Mouse (Mus musculus) erythroblast, embryonic 14.5 days (primary cell): ENCODE measurements around the gene Thnsl2. TPM values are rescaled to one million over a fixed set of nuclear protein-coding genes. Genes with fewer than 3 reads are reported as not detected.

Source experiments
- H3K27me3 ChIP-seq: 2 replicates; pipeline ENCODE4 v1.6.1; 2012; ENCODE audit warnings: inconsistent platforms; ENCODE audit not compliant: control insufficient read depth
- H3K36me3 ChIP-seq: 2 replicates; pipeline ENCODE4 v1.6.1; 2012; ENCODE audit warnings: mild to moderate bottlenecking, inconsistent platforms; ENCODE audit not compliant: control insufficient read depth
- H3K4me1 ChIP-seq: 2 replicates; pipeline ENCODE4 v1.6.1; 2012; ENCODE audit warnings: inconsistent platforms; ENCODE audit not compliant: control insufficient read depth
- H3K4me3 ChIP-seq: replicated peaks from 2 replicates; pipeline ENCODE3; 2012; ENCODE audit warnings: moderate library complexity, mild to moderate bottlenecking, inconsistent platforms
- H3K9me3 ChIP-seq: 2 replicates; pipeline ENCODE4 v1.6.1; 2012; ENCODE audit warnings: low read length, inconsistent platforms, mixed read lengths; ENCODE audit not compliant: control insufficient read depth
- GATA1 ChIP-seq: IDR thresholded peaks from 2 replicates; pipeline ENCODE4 v1.6.1; 2012; ENCODE audit warnings: low read length, inconsistent platforms, mixed read lengths
- TAL1 ChIP-seq: IDR thresholded peaks from 3 replicates; pipeline ENCODE4 v1.6.1; 2012; ENCODE audit warnings: low read length, inconsistent platforms, mixed read lengths
- polyA plus RNA-seq: library from polyadenylated mRNA; stranded (reverse); fragments of >175 nt; gene quantifications from 2 replicates; pipeline ENCODE4 v1.2.3, GENCODE M21; 2012

The Thnsl2 gene
- polyA plus RNA-seq, 1 experiment = not detected

DNA sequence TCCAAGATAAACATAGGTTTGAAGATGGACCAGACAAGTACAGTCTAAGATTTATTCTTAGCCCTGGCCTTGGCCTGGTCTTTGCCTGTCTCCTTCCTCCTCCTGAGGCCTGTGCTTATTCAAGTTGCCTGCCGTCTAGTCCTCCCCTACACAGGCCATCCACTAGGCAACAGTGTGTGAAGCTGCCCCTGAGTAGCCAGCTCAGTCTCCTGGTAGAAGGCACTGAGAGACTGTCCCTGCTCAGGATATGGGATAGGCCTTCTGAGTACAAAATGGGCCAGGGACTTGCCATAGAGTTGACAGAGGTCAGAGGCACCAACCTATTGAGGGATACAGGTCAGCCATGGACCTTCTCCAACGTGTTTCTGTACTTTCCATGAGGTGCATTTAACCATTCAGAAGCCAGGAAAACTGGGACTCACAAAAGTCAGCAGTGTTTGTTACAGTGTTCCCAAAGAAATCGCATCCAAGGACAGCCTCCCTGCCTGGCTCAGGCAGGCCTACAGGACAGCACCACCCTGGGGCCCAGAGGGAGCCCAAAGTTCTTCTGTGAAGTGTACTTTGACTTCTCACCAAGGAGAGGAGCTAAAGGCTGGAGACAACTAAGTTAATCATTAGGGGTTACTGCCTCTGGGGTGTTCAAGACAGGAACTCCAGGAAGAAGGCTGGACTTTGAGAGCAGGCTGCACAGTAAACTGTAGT is 1.2 kb upstream of the Thnsl2 start:
- H3K36me3 ChIP-seq = no peaks in the 10 kb centered on the region
- peaks cover under 1% of the 10 kb centered on the region; the same call in 1 of the 2 replicates for H3K9me3 ChIP-seq
- peaks cover 12% of the 10 kb centered on the region for H3K27me3 ChIP-seq
- no peak overlapping the region for H3K4me3 ChIP-seq
- H3K4me1 ChIP-seq = peaks cover 11% of the 10 kb centered on the region
- TF ChIP-seq TAL1 (no peak), GATA1 (no peak)

DNA sequence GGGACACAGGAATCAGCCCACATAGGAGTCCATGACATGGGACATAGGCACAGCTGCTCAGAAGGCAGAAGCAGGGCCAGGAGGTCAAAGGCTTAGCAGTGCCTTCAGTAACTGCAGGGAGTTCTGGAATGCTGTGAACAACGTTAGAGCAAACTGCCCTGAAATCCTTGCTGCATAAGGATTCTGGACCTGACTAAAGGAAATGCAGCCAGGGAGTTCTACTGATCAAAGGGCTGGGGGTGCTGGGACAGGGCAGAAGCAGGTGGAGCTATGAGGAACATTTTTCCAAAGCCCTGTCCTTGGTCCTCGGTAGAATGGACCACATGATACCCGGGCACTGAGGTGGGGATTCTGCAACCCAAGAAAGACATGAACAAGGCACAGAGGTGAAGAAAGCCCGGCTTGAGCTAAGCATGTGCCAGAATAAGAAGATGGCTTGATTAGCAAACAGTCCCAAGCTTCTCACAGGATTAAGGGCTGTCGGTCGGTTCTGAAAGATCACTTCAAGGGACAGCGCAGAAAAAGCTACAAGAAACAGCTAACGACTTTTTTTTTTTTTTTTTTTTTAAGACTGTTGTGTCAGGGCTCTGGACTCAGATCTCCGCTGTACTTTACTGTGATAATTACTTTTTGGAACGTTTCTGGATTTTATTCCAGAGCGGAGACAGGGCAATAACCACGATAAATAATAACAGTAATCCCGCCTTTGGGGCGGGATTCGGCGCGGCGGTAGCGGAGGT is 915 bp downstream of the Thnsl2 start:
- Histone ChIP-seq H3K4me1 (peaks cover 11% of the 10 kb centered on the region), H3K4me3 (peak overlapping the region; percentile 55), H3K9me3 (peaks cover 4% of the 10 kb centered on the region; the same call in 1 of the 2 replicates)

DNA sequence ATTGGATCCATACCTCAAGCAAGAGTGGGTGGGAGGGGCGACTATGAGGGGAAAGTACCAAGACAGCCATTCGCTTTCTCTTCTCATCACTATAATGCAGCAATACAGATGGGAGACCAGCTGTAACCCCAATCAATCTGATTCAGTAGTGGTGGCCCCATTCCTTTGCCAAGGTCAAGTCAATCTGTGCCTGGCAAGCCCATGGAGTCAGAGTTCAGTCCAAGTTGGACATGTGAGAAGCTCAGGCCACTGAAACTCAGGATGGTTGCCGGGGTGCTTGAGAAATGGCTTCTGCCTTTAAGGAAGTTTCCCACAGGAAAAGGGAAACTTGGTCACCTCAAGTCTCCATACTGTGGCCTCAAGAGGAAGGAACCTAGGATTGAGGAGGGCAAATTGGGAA is 9.2 kb downstream of the Thnsl2 start:
- Histone ChIP-seq H3K4me1 (no peaks in the 10 kb centered on the region), H3K4me3 (no peak overlapping the region), H3K36me3 (no peaks in the 10 kb centered on the region; the same call in 1 of the 2 replicates), H3K27me3 (no peaks in the 10 kb centered on the region), H3K9me3 (no peaks in the 10 kb centered on the region)
- TF ChIP-seq TAL1 (no peak), GATA1 (no peak)

More for the DNA sequence above, 915 bp downstream of the Thnsl2 start:
- H3K27me3 ChIP-seq = peaks cover 12% of the 10 kb centered on the region
- H3K36me3 ChIP-seq = no peaks in the 10 kb centered on the region
- TF ChIP-seq GATA1 = no peak
- no peak for TF ChIP-seq TAL1

DNA sequence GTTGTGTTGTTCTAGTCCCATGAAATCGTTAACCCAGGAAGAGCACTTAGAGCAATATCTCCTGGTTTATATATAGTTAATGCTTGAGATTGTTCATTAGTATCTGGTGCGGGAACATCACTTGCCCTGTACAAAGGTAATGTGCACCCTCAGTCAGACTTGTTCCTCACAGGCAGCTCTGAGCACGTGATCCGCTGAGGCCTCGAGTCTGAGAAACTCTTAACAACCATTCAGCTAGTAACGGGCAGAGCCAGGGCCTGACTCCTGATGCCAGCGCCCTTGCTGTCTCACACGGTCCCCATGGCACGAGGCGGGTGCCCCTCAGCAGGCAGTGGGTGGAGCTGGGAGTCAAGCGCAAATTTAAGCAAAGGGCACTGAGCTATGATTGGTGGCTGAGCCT is 10.7 kb downstream of the Thnsl2 start:
- Histone ChIP-seq H3K4me3 (no peak overlapping the region), H3K27me3 (no peaks in the 10 kb centered on the region), H3K4me1 (no peaks in the 10 kb centered on the region), H3K9me3 (no peaks in the 10 kb centered on the region), H3K36me3 (no peaks in the 10 kb centered on the region; the same call in 1 of the 2 replicates)
- TF ChIP-seq GATA1 = no peak
- TF ChIP-seq TAL1 = no peak

DNA sequence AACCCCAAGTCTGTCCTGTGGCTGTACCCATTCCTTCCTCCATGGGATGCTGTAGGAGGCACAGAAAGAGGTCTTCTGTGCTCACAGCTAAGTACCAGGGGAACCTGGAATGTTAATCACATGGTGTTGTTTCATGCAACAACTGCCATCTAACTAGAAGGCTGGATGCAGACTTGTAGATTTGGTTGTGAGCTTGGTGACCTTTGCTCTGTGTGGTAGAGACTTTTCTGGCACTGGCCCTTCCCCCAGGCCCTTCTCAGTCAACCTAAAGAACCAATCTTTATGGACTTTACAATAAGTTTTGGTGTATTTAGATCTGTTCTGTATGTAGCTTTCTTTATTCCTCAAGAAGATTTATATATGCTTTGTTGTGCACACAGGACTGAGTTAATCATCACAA is 13.2 kb downstream of the Thnsl2 start:
- H3K27me3 ChIP-seq = no peaks in the 10 kb centered on the region
- H3K4me1 ChIP-seq = no peaks in the 10 kb centered on the region
- no peaks in the 10 kb centered on the region; the same call in 1 of the 2 replicates for H3K36me3 ChIP-seq
- TF ChIP-seq GATA1 (no peak), TAL1 (no peak)
- no peaks in the 10 kb centered on the region for H3K9me3 ChIP-seq
- no peak overlapping the region for H3K4me3 ChIP-seq

DNA sequence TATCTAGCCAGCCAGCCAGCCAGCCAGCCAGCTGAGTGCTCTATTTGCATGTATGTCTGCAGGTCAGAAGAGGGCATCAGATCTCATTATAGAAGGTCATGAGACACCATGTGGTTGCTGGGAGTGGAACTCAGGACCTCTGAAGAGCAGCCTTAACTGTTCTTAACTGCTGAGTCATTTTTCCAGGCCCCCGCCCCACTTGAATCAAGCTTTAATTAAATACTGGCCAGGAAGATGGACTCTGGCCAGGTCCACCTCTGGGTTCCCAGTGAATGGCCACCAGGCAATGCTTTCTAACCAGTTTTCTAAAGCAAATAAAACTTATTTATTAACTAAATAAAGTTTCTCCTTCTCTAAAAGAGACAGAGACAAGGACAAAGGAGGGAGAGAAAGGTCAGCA is 14.0 kb downstream of the Thnsl2 start:
- TF ChIP-seq TAL1 = no peak

DNA sequence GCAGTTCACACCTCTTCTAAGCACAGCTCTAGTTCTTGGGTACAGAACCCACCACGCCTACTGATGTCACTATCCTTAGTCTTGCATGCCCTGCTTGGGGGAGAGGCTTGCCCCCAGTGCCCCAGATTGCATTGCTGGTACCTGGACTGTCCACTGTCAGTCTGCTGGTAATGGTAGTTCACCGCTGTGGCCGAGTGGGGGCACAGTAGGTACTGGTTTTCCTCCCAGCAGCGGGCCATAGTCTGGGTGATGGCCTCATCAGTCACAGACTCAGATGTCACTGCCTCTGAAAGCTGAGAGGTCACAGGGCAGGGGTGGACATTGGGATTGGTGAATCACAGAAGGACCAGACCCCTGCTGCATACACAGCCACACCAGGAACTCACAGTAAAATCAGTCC is 15.2 kb downstream of the Thnsl2 start:
- Histone ChIP-seq H3K4me1 (no peaks in the 10 kb centered on the region), H3K4me3 (no peak overlapping the region), H3K36me3 (no peaks in the 10 kb centered on the region; the same call in 1 of the 2 replicates), H3K9me3 (no peaks in the 10 kb centered on the region), H3K27me3 (no peaks in the 10 kb centered on the region)
- TF ChIP-seq GATA1 (no peak), TAL1 (no peak)

More for the DNA sequence above, 14.0 kb downstream of the Thnsl2 start:
- Histone ChIP-seq H3K36me3 (no peaks in the 10 kb centered on the region; the same call in 1 of the 2 replicates), H3K4me3 (no peak overlapping the region), H3K9me3 (no peaks in the 10 kb centered on the region), H3K4me1 (no peaks in the 10 kb centered on the region), H3K27me3 (no peaks in the 10 kb centered on the region)

DNA sequence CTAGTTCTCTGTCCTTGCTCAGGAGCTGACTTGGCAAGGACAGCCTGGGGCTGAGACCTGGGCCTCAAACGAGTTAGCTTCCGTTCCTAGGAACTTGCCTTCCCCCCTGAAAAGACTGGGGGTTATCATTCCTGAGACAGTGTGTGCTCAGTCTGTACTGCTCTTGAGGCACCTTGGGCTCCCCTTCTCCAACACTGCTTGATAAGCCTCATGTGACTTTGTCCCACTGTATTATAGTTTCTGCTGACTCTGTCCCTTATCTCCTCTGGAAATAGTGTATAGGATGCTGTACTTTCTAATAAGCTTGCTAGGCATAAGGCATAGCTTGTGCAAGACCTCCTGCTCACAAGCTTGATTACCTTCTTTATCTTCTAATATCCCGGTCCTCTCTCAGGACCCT is 17.9 kb downstream of the Thnsl2 start:
- no peak for TF ChIP-seq TAL1
- TF ChIP-seq GATA1 = no peak
- H3K36me3 ChIP-seq = no peaks in the 10 kb centered on the region

More for the DNA sequence above, 17.9 kb downstream of the Thnsl2 start:
- no peak overlapping the region for H3K4me3 ChIP-seq
- no peaks in the 10 kb centered on the region for H3K27me3 ChIP-seq
- no peaks in the 10 kb centered on the region for H3K9me3 ChIP-seq
- H3K4me1 ChIP-seq = no peaks in the 10 kb centered on the region
